Mouse (Mus musculus): Measurements from ENCODE around the gene Coro2b. TPM values are rescaled to one million over a fixed set of nuclear protein-coding genes. Genes with fewer than 3 reads are reported as not detected.

Gene Coro2b
- polyA plus RNA-seq, 1 experiment from 2014 or later: 8.8 TPM

- WGBS: 93% methylated on average over 10 of the region's 10 CpGs
- Histone ChIP-seq H3K27me3 (no peaks in the 10 kb centered on the region), H3K36me3 (peaks cover 71% of the 10 kb centered on the region)
Measured at GRCm38 (mm10) chr9:62377897-62378296, 158.9 kb downstream of the Coro2b start.

GRCm38 (mm10) chr9:62374276-62374675 is 162.6 kb downstream of the Coro2b start:
- H3K4me2 ChIP-seq: no peak overlapping the region
- H3K9me3 ChIP-seq: no peaks in the 10 kb centered on the region
- 78% methylated on average over 3 of the region's 3 CpGs for WGBS
- H3K9ac ChIP-seq: no peak overlapping the region
- H3K36me3 ChIP-seq: peaks cover 73% of the 10 kb centered on the region
- H3K4me3 ChIP-seq: no peak overlapping the region
- no peaks in the 10 kb centered on the region for H3K27me3 ChIP-seq
- ATAC-seq (ENCODE audit: insufficient number of reproducible peaks, insufficient read depth, low FRiP score, low TSS enrichment, low read depth): no peak
- no peak overlapping the region for H3K27ac ChIP-seq
- peaks cover 16% of the 10 kb centered on the region for H3K4me1 ChIP-seq

More at GRCm38 (mm10) chr9:62377897-62378296, 158.9 kb downstream of the Coro2b start:
- Histone ChIP-seq H3K9ac (no peak overlapping the region), H3K4me2 (no peak overlapping the region), H3K9me3 (no peaks in the 10 kb centered on the region), H3K4me3 (no peak overlapping the region), H3K27ac (no peak overlapping the region), H3K4me1 (peaks cover 7% of the 10 kb centered on the region)
- no peak for ATAC-seq (ENCODE audit: insufficient number of reproducible peaks, insufficient read depth, low FRiP score, low TSS enrichment, low read depth)

GRCm38 (mm10) chr9:62373222-62374123 is 163.4 kb downstream of the Coro2b start:
- H3K4me2 ChIP-seq: no peak overlapping the region
- H3K9ac ChIP-seq: no peak overlapping the region
- 66% methylated on average over 18 of the region's 18 CpGs for WGBS
- H3K27ac ChIP-seq: no peak overlapping the region
- H3K36me3 ChIP-seq: peaks cover 70% of the 10 kb centered on the region
- no peak overlapping the region for H3K4me3 ChIP-seq
- no peaks in the 10 kb centered on the region for H3K27me3 ChIP-seq
- H3K9me3 ChIP-seq: no peaks in the 10 kb centered on the region
- H3K4me1 ChIP-seq: peaks cover 24% of the 10 kb centered on the region
- ATAC-seq (ENCODE audit: insufficient number of reproducible peaks, insufficient read depth, low FRiP score, low TSS enrichment, low read depth): no peak

GRCm38 (mm10) chr9:62372556-62373221 is 164.2 kb downstream of the Coro2b start:
- Histone ChIP-seq H3K36me3 (peaks cover 63% of the 10 kb centered on the region), H3K27ac (no peak overlapping the region)
- WGBS: 85% methylated on average over 9 of the region's 9 CpGs

GRCm38 (mm10) chr9:62371745-62372555 is 164.9 kb downstream of the Coro2b start:
- Histone ChIP-seq H3K4me2 (no peak overlapping the region), H3K9me3 (no peaks in the 10 kb centered on the region), H3K9ac (no peak overlapping the region), H3K4me1 (peaks cover 40% of the 10 kb centered on the region), H3K36me3 (peaks cover 56% of the 10 kb centered on the region), H3K4me3 (no peak overlapping the region), H3K27ac (no peak overlapping the region; the same call in 1 of the 2 replicates), H3K27me3 (no peaks in the 10 kb centered on the region)
- WGBS: 65% methylated on average over 16 of the region's 16 CpGs
- ATAC-seq (ENCODE audit: insufficient number of reproducible peaks, insufficient read depth, low FRiP score, low TSS enrichment, low read depth): no peak

More at GRCm38 (mm10) chr9:62372556-62373221, 164.2 kb downstream of the Coro2b start:
- ATAC-seq (ENCODE audit: insufficient number of reproducible peaks, insufficient read depth, low FRiP score, low TSS enrichment, low read depth): no peak
- no peak overlapping the region for H3K4me3 ChIP-seq
- no peaks in the 10 kb centered on the region for H3K27me3 ChIP-seq
- no peak overlapping the region for H3K4me2 ChIP-seq
- H3K9me3 ChIP-seq: no peaks in the 10 kb centered on the region
- H3K9ac ChIP-seq: no peak overlapping the region
- H3K4me1 ChIP-seq: peaks cover 32% of the 10 kb centered on the region

GRCm38 (mm10) chr9:62370648-62371280 is 166.1 kb downstream of the Coro2b start:
- H3K27me3 ChIP-seq: no peaks in the 10 kb centered on the region
- H3K9me3 ChIP-seq: no peaks in the 10 kb centered on the region

GRCm38 (mm10) chr9:62370186-62370585 is 166.7 kb downstream of the Coro2b start:
- Histone ChIP-seq H3K9ac (no peak overlapping the region), H3K4me1 (peaks cover 57% of the 10 kb centered on the region), H3K36me3 (peaks cover 38% of the 10 kb centered on the region), H3K9me3 (no peaks in the 10 kb centered on the region), H3K4me3 (no peak overlapping the region), H3K27ac (no peak overlapping the region), H3K4me2 (no peak overlapping the region), H3K27me3 (no peaks in the 10 kb centered on the region)
- 69% methylated on average over 9 of the region's 9 CpGs for WGBS
- no peak for ATAC-seq (ENCODE audit: insufficient number of reproducible peaks, insufficient read depth, low FRiP score, low TSS enrichment, low read depth)

More at GRCm38 (mm10) chr9:62370648-62371280, 166.1 kb downstream of the Coro2b start:
- H3K36me3 ChIP-seq: peaks cover 44% of the 10 kb centered on the region
- no peak overlapping the region for H3K9ac ChIP-seq
- no peak overlapping the region for H3K4me2 ChIP-seq
- H3K27ac ChIP-seq: no peak overlapping the region
- H3K4me3 ChIP-seq: no peak overlapping the region
- H3K4me1 ChIP-seq: peaks cover 51% of the 10 kb centered on the region
- ATAC-seq (ENCODE audit: insufficient number of reproducible peaks, insufficient read depth, low FRiP score, low TSS enrichment, low read depth): no peak
- WGBS: 69% methylated on average over 6 of the region's 6 CpGs

Other genes starting within 250 kb of the Coro2b start
- gene Anp32a, start 195.8 kb downstream of the Coro2b start, polyA plus RNA-seq (2015; fragmentation: Nextera tagmentation; extraction: Ambion mirVana): 237 and 292 TPM in 2 replicates
- gene Itga11, start 140.8 kb upstream of the Coro2b start, polyA plus RNA-seq (2015; fragmentation: Nextera tagmentation; extraction: Ambion mirVana): 3.4 and 5.4 TPM in 2 replicates

All from embryonic facial prominence, embryonic 13.5 days (tissue).